Mouse (Mus musculus) kidney, adult 8-10 months (tissue): ENCODE results near the gene F830045P16Rik.

Source experiments
- DNase-seq, 2 experiments: peaks; one replicate each; pipeline ENCODE4 v3.0.0; 2022

F830045P16Rik gene

DNA sequence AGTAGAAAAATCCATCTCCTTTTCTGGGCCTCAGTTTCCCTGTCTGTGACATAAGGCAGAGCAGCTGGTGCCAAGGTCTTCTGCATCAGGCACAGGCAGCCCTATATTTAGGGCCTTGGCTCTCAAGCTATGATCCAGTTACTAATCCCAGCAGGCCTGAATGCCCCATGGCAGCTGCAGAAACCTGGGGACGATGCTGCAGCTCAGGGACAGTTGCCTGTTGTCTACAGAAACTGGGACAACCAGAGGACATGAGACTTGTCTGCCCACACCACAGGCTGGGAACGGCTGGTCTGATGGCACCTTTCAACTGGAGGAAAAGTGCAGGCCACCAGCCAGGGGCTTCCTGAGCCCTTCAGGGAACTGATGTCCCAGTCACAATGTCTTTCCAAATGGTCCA is at the start of gene F830045P16Rik:
TSS of gene F830045P16Rik (minus strand) at position 226 of the 400 bp plus-strand sequence.
- no peak for DNase-seq

- no peak for DNase-seq
Observed at GRCm38 (mm10) chr2:129585904-129586514, 49.6 kb upstream of the F830045P16Rik start.

DNA sequence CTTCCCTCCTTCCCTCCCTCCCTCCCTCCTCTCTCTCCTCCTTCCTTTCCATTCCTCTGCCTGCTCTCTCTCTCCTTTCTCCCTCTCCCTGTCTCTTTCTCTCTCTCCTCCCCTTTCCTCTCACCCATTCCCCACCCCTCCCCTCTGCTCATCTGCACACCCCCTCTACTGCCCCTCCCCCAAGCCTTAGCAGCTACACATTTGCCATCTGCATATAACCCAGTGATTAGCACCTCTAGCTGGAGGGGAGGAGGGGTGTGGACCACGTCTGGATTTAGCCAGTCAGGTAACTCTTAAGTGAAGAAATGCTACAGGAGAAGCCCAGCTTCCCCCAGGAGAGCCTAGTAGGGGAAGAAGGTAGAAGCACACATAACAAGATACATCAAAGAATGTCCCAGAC is 48.5 kb upstream of the F830045P16Rik start:
- no peak for DNase-seq

DNA sequence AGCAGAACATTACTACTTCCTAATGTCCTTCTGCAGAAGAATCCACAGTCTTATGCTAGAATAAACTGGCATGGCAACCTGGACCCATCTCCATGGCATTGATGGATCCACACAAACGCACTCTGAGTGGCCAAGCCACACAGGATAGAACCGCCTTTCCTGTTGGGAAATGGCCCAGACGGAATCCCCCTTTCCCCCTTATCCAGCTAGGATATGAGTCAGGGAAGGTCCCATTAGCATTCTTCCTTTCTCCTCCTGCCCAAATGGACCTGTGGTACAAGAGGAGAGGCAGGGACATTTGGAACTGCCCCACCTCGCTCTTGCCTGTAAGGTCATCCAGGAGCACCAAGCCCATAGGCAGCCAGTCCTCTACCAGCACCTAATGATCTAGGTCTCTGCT is 45.9 kb upstream of the F830045P16Rik start:
- peak; percentile 24 to 28 for DNase-seq

- peak; percentile 21 to 47 for DNase-seq
Observed at GRCm38 (mm10) chr2:129581826-129582225, 45.4 kb upstream of the F830045P16Rik start.

GRCm38 (mm10) chr2:129580656-129581055 is 44.3 kb upstream of the F830045P16Rik start:
- DNase-seq = no peak

DNA sequence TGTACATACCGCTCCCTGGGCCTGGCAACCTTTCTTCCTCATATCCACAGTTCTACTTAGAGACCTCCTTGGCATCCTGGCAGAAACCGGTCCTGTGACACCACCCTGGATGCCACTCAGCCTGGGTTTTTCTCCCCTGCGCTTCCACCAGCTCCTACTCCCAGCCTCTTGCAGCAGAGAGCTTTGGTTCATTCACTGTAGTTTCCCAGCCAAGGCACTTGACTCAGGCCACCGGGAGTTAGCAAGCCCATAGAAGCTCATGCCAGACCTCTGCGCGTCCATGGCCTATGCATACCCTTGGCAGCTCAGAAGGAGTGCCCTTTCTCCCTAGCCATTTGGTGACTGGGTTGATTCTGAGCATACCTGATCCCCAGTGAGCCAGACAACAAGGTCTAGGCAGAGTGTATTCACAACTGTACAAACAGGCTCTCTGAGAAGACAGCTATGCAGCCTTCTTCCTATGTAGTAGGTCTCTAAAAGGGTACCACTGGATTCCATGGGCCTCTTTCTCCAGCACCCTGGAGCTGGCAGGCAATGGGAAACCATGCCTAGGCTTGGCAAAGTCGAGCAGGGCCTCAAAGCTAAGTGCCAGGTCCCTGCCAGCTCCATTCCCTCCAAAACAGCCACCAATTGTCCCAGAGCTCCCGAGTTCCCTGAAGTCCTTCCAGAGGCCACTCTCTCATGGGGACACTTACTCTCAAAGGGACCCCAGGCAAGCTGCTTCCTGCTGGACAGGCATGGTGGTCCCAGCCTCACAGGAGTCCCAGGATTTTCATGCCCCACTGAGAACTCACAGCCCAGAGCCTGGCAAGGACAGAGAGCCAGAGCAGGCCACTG is 40.4 kb upstream of the F830045P16Rik start:
- no peak for DNase-seq

DNA sequence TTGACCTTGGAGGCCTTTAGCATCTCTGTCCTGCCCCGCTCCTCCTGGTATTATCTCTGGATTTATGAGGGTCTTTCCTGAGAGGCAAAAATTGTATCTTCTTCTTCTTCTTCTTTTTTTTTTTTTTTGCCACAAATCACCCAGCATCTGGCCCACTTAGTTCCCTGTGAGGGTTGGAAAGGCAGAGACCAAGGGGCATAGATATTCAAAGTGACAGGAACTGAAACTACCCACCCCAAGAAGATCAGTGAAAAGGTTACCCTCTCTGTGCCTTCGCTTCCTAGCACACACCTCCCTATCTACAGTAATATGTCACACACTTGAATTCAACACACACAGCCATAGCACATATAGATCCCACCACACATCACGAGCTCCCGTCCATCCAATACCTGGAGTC is 38.7 kb upstream of the F830045P16Rik start:
- DNase-seq = no peak

- no peak for DNase-seq
Observed at GRCm38 (mm10) chr2:129574395-129575046, 38.1 kb upstream of the F830045P16Rik start.

DNA sequence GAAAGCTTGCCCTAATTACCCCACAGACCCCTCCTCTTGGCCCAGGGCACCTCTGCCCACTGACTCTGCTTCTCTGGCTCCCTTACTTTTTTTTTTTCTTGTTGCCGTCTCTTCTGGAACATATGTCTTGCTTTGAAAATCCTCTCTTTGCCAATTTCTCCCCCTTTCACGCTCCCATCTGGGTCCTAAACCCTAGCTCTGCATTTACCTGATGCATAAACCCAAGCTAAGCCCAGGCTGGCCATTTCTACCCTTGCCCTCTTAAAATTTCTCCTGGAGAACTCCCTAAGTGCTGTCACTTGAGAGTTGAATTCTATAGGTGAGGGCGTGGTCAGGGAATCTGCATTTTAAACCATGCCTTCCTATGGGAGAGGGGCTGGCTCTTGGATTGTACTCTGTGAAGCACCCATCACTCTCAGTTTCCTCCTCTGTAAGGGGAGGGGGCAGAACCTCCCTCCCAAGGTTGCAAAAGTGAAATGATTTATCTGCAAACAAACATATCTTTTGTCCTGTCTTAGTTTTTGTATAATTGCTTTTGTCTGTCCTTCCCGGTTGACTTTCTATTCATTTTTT is 37.4 kb upstream of the F830045P16Rik start:
- DNase-seq = no peak

GRCm38 (mm10) chr2:129569556-129569955 is 33.2 kb upstream of the F830045P16Rik start:
- no peak for DNase-seq

- DNase-seq = no peak
Observed at GRCm38 (mm10) chr2:129569120-129569519, 32.7 kb upstream of the F830045P16Rik start.

DNA sequence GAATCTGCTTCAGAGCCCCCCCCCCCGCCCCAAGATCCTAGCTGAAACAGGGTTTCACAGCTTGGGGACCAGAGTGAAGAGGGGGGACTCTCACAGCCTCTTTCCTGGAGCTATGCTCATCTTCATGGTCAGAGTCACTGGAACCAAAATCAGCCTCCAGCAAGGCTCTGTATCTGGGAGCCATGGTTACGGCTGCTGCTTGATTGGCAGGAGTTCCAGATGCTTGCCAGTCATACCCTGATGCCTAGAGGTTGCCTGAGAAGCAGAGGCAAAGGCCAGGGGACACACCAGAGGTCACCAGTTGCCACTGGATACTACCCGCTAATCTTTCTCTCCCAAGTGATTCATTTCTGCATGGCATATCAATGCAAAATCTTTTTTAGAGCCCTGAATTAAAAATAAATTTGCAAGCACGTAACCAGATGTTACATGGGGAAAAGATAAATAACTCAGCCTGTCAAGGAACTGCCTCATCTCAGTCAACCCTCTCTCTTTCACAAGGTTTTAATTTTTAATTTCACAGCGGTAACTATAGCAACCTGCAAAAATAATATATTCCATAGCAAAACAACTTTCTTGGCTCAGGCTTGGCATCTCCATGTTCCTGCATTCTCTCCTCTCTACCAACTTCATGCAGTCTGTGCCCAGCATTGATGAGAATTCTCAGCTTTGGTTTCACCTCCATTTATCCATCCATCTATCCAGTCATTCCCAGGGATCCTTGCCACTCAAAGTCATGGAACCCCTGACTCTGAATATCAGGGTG is 27.7 kb upstream of the F830045P16Rik start:
- DNase-seq = no peak

GRCm38 (mm10) chr2:129561796-129562195 is 25.4 kb upstream of the F830045P16Rik start:
- DNase-seq = no peak

DNA sequence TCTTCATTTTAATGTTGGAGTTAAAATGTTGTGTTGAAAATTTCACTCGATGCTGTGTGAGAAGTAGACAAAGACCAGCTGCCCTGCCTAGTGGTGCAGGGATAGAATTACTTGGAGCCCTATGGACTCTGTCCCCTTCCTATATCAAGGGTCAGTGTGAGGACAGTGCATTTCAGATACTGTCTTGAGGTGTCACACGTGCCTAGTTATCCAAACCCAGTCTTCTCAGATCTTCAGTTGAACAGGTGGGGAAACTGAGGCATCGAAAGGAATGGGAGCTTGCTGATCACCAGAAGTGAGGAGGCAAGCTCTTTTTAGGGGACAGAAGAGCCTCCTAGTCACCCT is 22.4 kb upstream of the F830045P16Rik start:
- DNase-seq = no peak

DNA sequence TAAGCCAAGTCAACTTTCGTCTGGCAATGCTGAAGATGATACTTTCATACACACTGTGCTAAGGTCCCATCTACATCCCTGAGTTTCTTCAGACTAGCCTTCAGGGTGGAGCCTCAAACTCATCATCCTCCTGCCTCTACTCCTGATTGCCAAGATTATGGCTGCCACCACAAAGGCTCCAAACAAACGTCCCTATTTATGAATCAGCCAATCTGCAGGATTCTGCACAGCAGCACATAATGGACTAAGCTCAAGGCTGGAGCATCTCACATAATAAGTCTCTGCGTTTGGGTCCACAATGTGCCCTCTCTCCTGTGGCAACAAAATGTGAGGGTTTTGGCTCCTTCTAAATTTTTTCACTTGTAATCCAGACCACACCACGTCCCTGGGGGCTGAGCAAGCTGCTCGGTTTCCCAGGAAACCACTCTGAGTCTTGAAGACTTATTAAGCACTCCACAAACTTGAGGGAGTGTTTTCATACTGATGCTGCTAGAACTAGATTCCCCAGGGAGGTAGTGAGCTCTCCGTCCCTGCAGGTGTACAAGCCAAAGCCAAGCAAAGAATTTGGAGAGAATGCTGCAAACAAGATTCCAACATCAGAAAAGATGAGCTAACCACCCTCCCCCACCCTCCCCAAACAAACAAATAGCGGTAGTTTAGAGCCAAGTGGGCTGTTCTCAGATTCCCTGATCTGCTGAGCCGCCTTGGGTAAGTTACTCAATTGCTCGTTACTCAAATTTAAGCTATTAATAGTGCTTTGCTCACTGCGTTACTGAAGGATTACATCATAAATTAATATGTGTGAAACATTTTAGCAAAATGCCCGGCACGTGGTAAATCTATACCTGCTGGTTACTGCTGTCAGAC is 21.8 kb upstream of the F830045P16Rik start:
- no peak for DNase-seq

DNA sequence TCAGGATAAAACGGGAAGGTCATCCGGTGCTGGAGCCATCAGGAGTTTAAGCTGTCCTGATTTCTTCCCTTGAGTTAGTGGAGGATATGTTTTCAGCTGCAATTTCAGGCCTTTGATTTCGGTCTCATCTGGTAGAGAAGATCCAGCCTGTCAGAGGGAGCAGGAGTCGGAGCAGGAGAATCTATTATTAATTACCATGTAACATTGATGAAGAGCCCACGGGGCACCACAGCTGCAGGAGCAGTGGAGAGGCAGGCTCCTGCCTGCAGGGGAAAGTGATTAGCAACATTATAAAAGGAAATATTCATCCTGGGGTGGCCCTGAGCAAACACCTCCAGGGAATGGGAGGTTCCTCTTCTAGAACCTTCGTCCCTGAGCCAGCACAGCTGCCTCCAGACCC is 19.7 kb upstream of the F830045P16Rik start:
- no peak for DNase-seq

DNA sequence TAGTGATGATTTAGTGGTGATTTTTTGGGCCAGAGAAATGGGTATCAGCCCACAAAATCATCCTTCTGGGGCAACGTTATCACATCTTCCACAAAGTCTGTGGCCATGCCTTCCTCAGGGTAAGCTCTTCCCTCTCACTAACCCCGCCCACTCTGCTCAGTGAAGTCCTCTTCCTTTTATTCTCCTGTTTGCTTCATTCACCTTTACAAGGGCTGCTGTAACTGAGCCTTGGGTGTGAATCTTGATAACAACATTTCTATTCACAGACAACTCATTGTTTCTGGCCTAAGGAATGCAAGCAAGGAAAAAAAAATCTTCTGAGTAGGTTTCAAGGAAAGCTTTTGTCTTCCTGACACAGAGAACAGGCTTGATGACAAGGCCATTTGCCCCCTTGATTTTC is 14.4 kb upstream of the F830045P16Rik start:
- no peak for DNase-seq

DNA sequence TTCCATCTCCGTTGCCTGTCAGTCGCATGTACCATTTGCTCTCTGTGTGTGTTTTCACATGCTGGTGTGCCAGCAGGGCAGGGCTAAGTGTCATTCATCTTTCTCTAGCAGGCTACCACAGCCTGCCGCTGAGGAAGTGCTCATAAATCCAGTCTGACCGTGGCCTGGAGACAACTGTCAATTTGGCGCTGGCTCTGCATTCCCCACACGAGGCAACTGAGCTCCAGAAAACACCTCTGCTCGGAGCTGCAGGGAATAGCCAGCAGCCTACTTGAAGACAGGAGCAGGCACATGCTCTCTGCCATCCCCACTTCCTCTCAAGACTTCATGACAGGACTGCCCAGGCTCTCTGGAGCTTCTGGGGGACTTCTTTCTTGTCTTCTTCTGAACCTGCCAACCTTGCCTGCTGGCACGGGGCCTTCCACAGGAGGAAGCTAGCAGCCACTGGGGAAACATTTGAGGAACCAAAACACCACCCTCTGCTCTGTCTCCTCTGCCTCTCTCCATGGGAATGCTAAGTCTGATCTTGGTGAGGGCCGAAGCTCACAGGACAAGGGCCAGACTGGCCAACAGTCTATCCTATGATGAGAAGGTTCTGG is 13.2 kb upstream of the F830045P16Rik start:
- DNase-seq = no peak

- no peak for DNase-seq
Observed at GRCm38 (mm10) chr2:129546772-129547171, 10.4 kb upstream of the F830045P16Rik start.

- DNase-seq = no peak
Observed at GRCm38 (mm10) chr2:129545596-129545995, 9.2 kb upstream of the F830045P16Rik start.
